Mouse (Mus musculus): ENCODE measurements around the gene Fcho2.

Gene Fcho2

GRCm38 (mm10) chr13:98809087-98809486, 6.2 kb downstream of the Fcho2 start:
- DNase-seq (ENCODE audit: low read depth, low spot score) = no peak

- DNase-seq (ENCODE audit: low read depth, low spot score) = no peak
Observed at GRCm38 (mm10) chr13:98804480-98804879, 10.8 kb downstream of the Fcho2 start.

- no peak for DNase-seq (ENCODE audit: low read depth, low spot score)
Observed at GRCm38 (mm10) chr13:98803699-98804098, 11.6 kb downstream of the Fcho2 start.

GRCm38 (mm10) chr13:98802957-98803356, 12.3 kb downstream of the Fcho2 start:
- DNase-seq (ENCODE audit: low read depth, low spot score) = no peak

- DNase-seq (ENCODE audit: low read depth, low spot score) = no peak
Observed at GRCm38 (mm10) chr13:98795511-98795910, 19.7 kb downstream of the Fcho2 start.

- no peak for DNase-seq (ENCODE audit: low read depth, low spot score)
Observed at GRCm38 (mm10) chr13:98792864-98793263, 22.4 kb downstream of the Fcho2 start.

- no peak for DNase-seq (ENCODE audit: low read depth, low spot score)
Observed at GRCm38 (mm10) chr13:98791693-98792092, 23.6 kb downstream of the Fcho2 start.

- no peak for DNase-seq (ENCODE audit: low read depth, low spot score)
Observed at GRCm38 (mm10) chr13:98786970-98787685, 28.1 kb downstream of the Fcho2 start.

GRCm38 (mm10) chr13:98777959-98778358, 37.3 kb downstream of the Fcho2 start:
- no peak for DNase-seq (ENCODE audit: low read depth, low spot score)

- no peak for DNase-seq (ENCODE audit: low read depth, low spot score)
Observed at GRCm38 (mm10) chr13:98771484-98771883, 43.8 kb downstream of the Fcho2 start.

GRCm38 (mm10) chr13:98768329-98768728, 46.9 kb downstream of the Fcho2 start:
- peak; percentile 26 for DNase-seq (ENCODE audit: low read depth, low spot score)

- no peak for DNase-seq (ENCODE audit: low read depth, low spot score)
Observed at GRCm38 (mm10) chr13:98761771-98762170, 53.5 kb downstream of the Fcho2 start.

- DNase-seq (ENCODE audit: low read depth, low spot score) = no peak
Observed at GRCm38 (mm10) chr13:98755886-98756285, 59.4 kb downstream of the Fcho2 start.

- no peak for DNase-seq (ENCODE audit: low read depth, low spot score)
Observed at GRCm38 (mm10) chr13:98744679-98745078, 70.6 kb downstream of the Fcho2 start.

GRCm38 (mm10) chr13:98743829-98744228, 71.4 kb downstream of the Fcho2 start:
- no peak for DNase-seq (ENCODE audit: low read depth, low spot score)

GRCm38 (mm10) chr13:98743214-98743613, 72.0 kb downstream of the Fcho2 start:
- DNase-seq (ENCODE audit: low read depth, low spot score) = no peak

GRCm38 (mm10) chr13:98738213-98738612, 77.0 kb downstream of the Fcho2 start:
- DNase-seq (ENCODE audit: low read depth, low spot score) = no peak

GRCm38 (mm10) chr13:98733292-98733691, 82.0 kb downstream of the Fcho2 start:
- DNase-seq (ENCODE audit: low read depth, low spot score) = no peak

GRCm38 (mm10) chr13:98729271-98730062, 85.8 kb downstream of the Fcho2 start:
- peak; percentile 78 for DNase-seq (ENCODE audit: low read depth, low spot score)

- peak; percentile 44 for DNase-seq (ENCODE audit: low read depth, low spot score)
Observed at GRCm38 (mm10) chr13:98726494-98726893, 88.8 kb downstream of the Fcho2 start.

- DNase-seq (ENCODE audit: low read depth, low spot score) = no peak
Observed at GRCm38 (mm10) chr13:98723430-98723829, 91.8 kb downstream of the Fcho2 start.

GRCm38 (mm10) chr13:98722296-98722695, 93.0 kb downstream of the Fcho2 start:
- DNase-seq (ENCODE audit: low read depth, low spot score) = peak; percentile 24

GRCm38 (mm10) chr13:98716176-98716575, 99.1 kb downstream of the Fcho2 start:
- DNase-seq (ENCODE audit: low read depth, low spot score) = no peak
